Mouse (Mus musculus) urinary bladder, adult 18-20 months (tissue): ENCODE results near the gene Tulp1.
A peak's percentile ranks its signal among the peaks of the same experiment; 100 is the strongest.
"Not testable (repeated sequence)": the region's sequence is repeated elsewhere in the genome, so short reads cannot be mapped to it uniquely, and the experiment has no call there.

Source experiments
- DNase-seq, 2 experiments: peaks; one replicate each; pipeline ENCODE4 v3.0.0; 2022; ENCODE audit warnings: low spot score in 2 of 2, mixed read lengths in 2 of 2

Gene Tulp1

DNA sequence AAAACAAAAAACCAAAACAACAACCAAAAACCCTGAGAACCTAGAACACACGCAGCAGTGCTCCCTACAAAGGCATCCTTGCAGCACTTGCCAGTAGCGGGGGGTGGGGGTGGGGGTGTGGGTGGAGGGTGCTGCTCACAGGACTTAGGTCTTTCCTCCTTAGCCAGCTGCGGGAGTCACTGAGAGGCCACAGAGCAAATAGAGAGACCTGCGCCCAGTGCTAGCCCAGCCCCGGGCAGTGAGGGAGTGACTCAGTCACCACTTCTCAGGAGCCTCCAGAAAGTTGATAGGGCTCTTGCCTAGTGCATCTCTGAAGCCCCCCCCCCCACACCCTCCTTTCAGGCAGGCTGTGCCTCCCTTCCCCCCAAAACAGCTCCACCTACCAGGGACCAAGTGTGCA, 4.0 kb upstream of the Tulp1 start:
- no peak for DNase-seq

DNA sequence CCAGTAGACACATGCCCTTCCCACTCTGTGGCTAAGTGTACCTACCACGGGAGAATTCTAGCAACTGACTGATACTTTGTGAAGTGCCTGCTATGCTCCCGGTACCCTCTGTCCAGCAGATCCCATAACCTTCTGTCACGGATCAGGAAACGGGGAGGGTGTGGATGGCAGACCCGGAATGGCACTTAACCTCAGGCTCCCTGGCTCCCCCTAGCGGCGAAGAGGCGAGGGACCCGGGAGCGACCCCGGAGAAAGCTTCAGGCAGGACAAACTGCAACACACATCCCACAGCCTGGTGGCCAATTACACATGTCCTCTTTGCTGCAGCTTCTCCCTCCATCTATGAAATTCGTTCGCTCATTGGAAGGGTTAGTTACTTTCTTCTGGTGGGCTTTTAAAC, 3.4 kb upstream of the Tulp1 start:
- peak; percentile 69 to 83 for DNase-seq

- no peak for DNase-seq
Observed at GRCm38 (mm10) chr17:28363507-28363906, 1.5 kb downstream of the Tulp1 start.

GRCm38 (mm10) chr17:28362653-28363292, 2.2 kb downstream of the Tulp1 start:
- DNase-seq: no peak

DNA sequence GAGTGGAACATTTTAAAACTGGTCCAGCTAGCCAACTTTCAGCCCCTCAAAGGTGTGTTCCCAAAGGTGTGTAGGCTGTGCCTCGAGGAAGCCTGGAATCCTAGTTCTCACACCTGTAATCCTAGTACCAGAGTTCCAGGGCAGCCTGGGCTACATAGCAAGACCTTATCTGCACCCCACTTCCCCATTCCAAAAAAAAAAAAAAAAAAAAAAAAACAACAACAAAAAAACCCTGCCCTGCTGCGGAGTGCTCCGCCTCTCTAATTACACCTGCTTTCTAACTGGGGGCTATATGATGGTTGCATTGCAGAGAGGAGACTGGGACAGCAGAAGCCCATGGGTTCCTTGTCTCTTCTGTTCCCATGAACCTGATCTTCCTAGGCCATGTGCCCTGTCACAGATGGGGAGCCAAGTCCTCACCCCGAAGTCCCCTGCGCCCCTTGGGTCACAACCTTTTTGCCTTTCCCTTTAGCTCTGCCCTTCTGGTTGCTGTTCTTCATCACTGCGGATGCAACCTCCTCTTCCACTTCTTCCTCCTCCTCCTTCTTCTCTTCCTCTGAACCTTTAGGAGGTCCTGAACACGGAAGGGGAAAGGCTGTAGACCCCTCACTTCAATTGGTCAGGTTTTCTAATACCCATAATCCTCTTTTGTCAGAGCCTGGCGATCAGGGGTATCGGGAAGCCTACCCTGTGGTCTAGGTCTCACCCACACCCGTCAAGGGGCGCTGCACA, 2.9 kb downstream of the Tulp1 start:
- DNase-seq: no peak

- no peak for DNase-seq
Observed at GRCm38 (mm10) chr17:28360531-28361277, 4.3 kb downstream of the Tulp1 start.

GRCm38 (mm10) chr17:28358576-28359261, 6.3 kb downstream of the Tulp1 start:
- not testable (repeated sequence) for DNase-seq

GRCm38 (mm10) chr17:28355871-28356270, 9.2 kb downstream of the Tulp1 start:
- no peak for DNase-seq

GRCm38 (mm10) chr17:28352018-28352417, 13.0 kb downstream of the Tulp1 start:
- DNase-seq: no peak

- no peak for DNase-seq
Observed at GRCm38 (mm10) chr17:28351353-28351890, 13.6 kb downstream of the Tulp1 start.

DNA sequence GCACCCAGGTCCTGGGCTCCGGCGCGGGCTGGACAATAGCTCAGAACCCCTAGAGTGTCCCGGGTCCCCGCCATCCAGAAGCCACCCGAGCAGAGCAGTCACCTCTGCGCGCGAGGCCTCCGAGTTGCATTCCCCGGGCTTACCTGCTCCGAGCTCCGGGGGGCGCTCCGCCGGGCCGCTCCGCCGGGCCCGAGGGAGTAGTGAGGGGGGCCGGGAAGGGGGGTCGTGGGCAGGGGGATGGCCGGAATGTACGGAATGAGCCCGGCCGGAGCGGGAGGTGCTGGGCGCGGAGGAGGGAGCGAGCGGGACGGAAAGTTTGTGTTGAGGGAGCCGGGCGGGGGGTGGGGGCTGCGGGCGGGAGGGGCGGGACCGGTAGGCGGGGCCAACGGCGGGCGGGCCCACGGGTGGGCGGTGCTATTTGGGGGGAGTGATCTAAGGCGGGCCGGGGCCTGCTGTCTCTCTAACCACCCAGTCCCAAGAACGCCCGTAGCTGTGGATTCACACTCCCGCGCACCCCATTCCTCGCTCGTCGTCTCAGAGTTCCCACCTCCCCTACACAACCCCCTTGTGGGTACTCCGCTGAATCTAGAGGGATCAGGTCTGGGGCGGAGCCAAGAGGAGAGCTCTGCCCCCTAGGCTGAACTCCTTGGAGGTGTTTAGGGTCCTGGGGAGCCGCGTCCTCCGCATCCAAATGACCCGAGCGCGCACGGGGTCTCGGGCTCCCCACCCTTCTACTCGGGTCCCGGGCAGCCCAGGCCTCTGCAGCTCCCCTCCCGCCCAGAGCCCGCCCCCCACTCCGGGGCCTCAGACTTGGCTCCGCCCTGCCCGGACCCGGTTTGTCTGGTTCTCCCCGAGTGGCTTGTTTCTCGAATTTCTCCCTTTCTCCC, 14.3 kb downstream of the Tulp1 start, which contains the start of gene Tead3:
Gene Tead3 (minus strand): TSS at position 352 of the 887 bp plus-strand sequence.
- DNase-seq: peak; percentile 73 to 80

- DNase-seq: no peak
Observed at GRCm38 (mm10) chr17:28349901-28350465, 15.0 kb downstream of the Tulp1 start.

GRCm38 (mm10) chr17:28349264-28349880, 15.7 kb downstream of the Tulp1 start:
- peak in 1 of 2 experiments; percentile 66 for DNase-seq

DNA sequence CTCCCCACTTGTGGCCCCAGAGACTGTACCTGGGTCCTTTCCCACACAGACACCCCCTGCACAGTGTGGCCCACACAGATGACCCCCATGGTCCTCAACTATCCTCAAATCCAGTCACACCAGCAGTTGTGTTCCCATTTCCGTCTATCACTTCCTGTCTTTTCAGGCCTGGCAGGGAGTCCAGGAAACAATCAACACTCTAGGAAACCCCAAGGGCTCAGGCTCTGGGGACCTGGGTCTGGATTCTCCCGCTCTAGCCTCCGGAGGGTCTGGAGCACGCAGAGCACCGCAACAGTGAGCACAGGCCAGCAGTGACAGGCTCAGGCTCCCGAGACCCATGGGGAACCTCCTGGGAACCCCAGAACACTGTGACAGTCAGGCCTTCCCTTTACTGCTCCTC, 16.8 kb downstream of the Tulp1 start:
- no peak for DNase-seq

- no peak for DNase-seq
Observed at GRCm38 (mm10) chr17:28347327-28347726, 17.7 kb downstream of the Tulp1 start.

GRCm38 (mm10) chr17:28345882-28346281, 19.1 kb downstream of the Tulp1 start:
- DNase-seq: no peak

- no peak for DNase-seq
Observed at GRCm38 (mm10) chr17:28345271-28345721, 19.7 kb downstream of the Tulp1 start.

DNA sequence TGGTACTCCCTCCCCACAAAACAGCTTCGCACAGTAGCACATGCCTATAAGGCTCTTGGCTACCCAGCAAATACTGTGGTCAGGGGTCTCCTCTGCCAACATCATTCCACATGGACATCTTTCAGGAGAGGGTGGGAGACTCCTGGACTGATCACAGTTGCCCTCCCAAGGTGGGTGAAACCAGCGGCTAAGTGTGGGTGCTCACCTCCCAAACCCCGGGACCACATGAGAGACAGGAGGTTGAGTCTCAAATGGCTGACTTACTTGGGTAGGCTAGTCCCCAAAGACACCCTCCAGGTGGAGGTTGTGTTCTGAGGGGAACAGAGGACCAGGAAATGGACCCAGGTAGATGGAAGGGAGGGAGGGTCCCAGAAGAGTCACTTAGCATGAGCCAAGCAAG, 20.4 kb downstream of the Tulp1 start:
- no peak for DNase-seq

DNA sequence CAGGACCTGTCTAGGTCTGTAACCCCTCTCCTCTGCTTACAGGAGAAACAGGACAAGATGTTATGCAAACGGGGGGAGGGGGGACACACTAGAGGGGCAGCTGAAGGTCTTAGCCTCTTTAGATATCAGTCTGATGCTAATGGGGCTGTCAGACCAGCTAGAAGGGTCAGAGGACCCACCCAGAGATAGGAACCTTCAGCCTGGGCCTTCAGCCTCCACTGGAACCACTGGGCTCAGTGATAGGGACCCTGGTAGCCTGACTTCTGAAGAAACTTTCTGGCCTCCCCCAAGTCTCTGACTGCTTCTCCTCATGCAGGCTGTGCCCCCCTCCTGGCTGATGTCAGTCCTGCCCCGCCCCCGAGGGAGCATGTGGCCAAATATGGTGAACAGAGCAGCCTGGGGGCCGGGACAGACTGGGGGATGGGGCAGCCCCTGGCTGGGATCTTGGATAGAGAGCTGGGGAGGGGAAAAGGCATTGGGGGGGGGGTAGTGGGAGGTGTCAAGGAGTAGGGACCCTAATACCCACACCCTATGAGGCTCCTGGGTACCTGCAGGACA, 20.9 kb downstream of the Tulp1 start:
- DNase-seq: no peak
